Mouse (Mus musculus): ENCODE results near the gene Phf21a. TPM values are rescaled to one million over a fixed set of nuclear protein-coding genes. Genes with fewer than 3 reads are reported as not detected.
A peak's percentile ranks its signal among the peaks of the same experiment; 100 is the strongest.

Gene Phf21a
- 15.6 and 28.4 TPM in 2 replicates for polyA plus RNA-seq (2012; rRNA removed)

- Histone ChIP-seq H3K27me3 (ENCODE audit: control insufficient read depth, insufficient read depth, low read length) (no peaks in the 10 kb centered on the region; the same call in 1 of the 2 replicates), H3K4me1 (ENCODE audit: control insufficient read depth, insufficient read depth, insufficient read length, low read length) (no peaks in the 10 kb centered on the region), H3K36me3 (ENCODE audit: control insufficient read depth, insufficient read depth, low read length) (no peaks in the 10 kb centered on the region), H3K27ac (ENCODE audit: insufficient read depth, low read depth, low read length) (no peak within 1 kb of the TSS), H3K4me3 (ENCODE audit: low read depth, low read length) (no peak within 1 kb of the TSS)
- TF ChIP-seq CTCF (IDR thresholded peaks at IDR 0.05; ENCODE audit: extremely low read depth, insufficient read length, insufficient replicate concordance, low read depth, low read length) = no peak
- WGBS = 68% methylated on average over 2 of the region's 2 CpGs
Observed at GRCm38 (mm10) chr2:92092817-92093216, at the start of gene Phf21a. TSS of gene Phf21a (plus strand) at chr2:92093117.

GRCm38 (mm10) chr2:92043285-92043684 lies 49.6 kb upstream of the Phf21a start:
- no peaks in the 10 kb centered on the region for H3K27me3 ChIP-seq (ENCODE audit: control insufficient read depth, insufficient read depth, low read length)
- no peaks in the 10 kb centered on the region for H3K36me3 ChIP-seq (ENCODE audit: control insufficient read depth, insufficient read depth, low read length)
- TF ChIP-seq POLR2A (IDR thresholded peaks at IDR 0.05; ENCODE audit: low read depth, low read length) (no peak), CTCF (IDR thresholded peaks at IDR 0.05; ENCODE audit: extremely low read depth, insufficient read length, insufficient replicate concordance, low read depth, low read length) (no peak)
- 94% methylated on average over 12 of the region's 12 CpGs for WGBS
- peaks cover 6% of the 10 kb centered on the region; the same call in 1 of the 2 replicates for H3K4me1 ChIP-seq (ENCODE audit: control insufficient read depth, insufficient read depth, insufficient read length, low read length)
- H3K4me3 ChIP-seq (ENCODE audit: low read depth, low read length) = no peak overlapping the region
- H3K27ac ChIP-seq (ENCODE audit: insufficient read depth, low read depth, low read length) = no peak overlapping the region

- 11% methylated on average over 4 of the region's 4 CpGs for WGBS
- Histone ChIP-seq H3K4me3 (ENCODE audit: low read depth, low read length) (no peak overlapping the region), H3K27ac (ENCODE audit: insufficient read depth, low read depth, low read length) (no peak overlapping the region), H3K36me3 (ENCODE audit: control insufficient read depth, insufficient read depth, low read length) (no peaks in the 10 kb centered on the region), H3K27me3 (ENCODE audit: control insufficient read depth, insufficient read depth, low read length) (no peaks in the 10 kb centered on the region), H3K4me1 (ENCODE audit: control insufficient read depth, insufficient read depth, insufficient read length, low read length) (peaks cover 6% of the 10 kb centered on the region; the same call in 1 of the 2 replicates)
- no peak for TF ChIP-seq CTCF (IDR thresholded peaks at IDR 0.05; ENCODE audit: extremely low read depth, insufficient read length, insufficient replicate concordance, low read depth, low read length)
- TF ChIP-seq POLR2A (IDR thresholded peaks at IDR 0.05; ENCODE audit: low read depth, low read length) = no peak
Observed at GRCm38 (mm10) chr2:92047601-92048000, 45.3 kb upstream of the Phf21a start.

- no peak overlapping the region for H3K4me3 ChIP-seq (ENCODE audit: low read depth, low read length)
- H3K27me3 ChIP-seq (ENCODE audit: control insufficient read depth, insufficient read depth, low read length) = no peaks in the 10 kb centered on the region
- TF ChIP-seq POLR2A (IDR thresholded peaks at IDR 0.05; ENCODE audit: low read depth, low read length) = no peak
- TF ChIP-seq CTCF (IDR thresholded peaks at IDR 0.05; ENCODE audit: extremely low read depth, insufficient read length, insufficient replicate concordance, low read depth, low read length) = no peak
- WGBS = 45% methylated on average over 9 of the region's 9 CpGs
- H3K36me3 ChIP-seq (ENCODE audit: control insufficient read depth, insufficient read depth, low read length) = no peaks in the 10 kb centered on the region
- H3K4me1 ChIP-seq (ENCODE audit: control insufficient read depth, insufficient read depth, insufficient read length, low read length) = peaks cover 6% of the 10 kb centered on the region; the same call in 1 of the 2 replicates
- no peak overlapping the region for H3K27ac ChIP-seq (ENCODE audit: insufficient read depth, low read depth, low read length)
Observed at GRCm38 (mm10) chr2:92048034-92048690, 44.8 kb upstream of the Phf21a start.

GRCm38 (mm10) chr2:92052188-92052587 lies 40.7 kb upstream of the Phf21a start:
- Histone ChIP-seq H3K4me3 (ENCODE audit: low read depth, low read length) (no peak overlapping the region), H3K36me3 (ENCODE audit: control insufficient read depth, insufficient read depth, low read length) (no peaks in the 10 kb centered on the region), H3K27me3 (ENCODE audit: control insufficient read depth, insufficient read depth, low read length) (0 out of 2 replicates have a peak, but pooled peaks cover 4% of the 10 kb centered on the region), H3K27ac (ENCODE audit: insufficient read depth, low read depth, low read length) (no peak overlapping the region), H3K4me1 (ENCODE audit: control insufficient read depth, insufficient read depth, insufficient read length, low read length) (peaks cover 11% of the 10 kb centered on the region; the same call in 1 of the 2 replicates)
- 77% methylated on average over 8 of the region's 8 CpGs for WGBS
- no peak for TF ChIP-seq CTCF (IDR thresholded peaks at IDR 0.05; ENCODE audit: extremely low read depth, insufficient read length, insufficient replicate concordance, low read depth, low read length)
- no peak for TF ChIP-seq POLR2A (IDR thresholded peaks at IDR 0.05; ENCODE audit: low read depth, low read length)

GRCm38 (mm10) chr2:92052754-92053153 lies 40.2 kb upstream of the Phf21a start:
- 79% methylated on average over 2 of the region's 2 CpGs for WGBS
- H3K27ac ChIP-seq (ENCODE audit: insufficient read depth, low read depth, low read length) = no peak overlapping the region
- 0 out of 2 replicates have a peak, but pooled peaks cover 4% of the 10 kb centered on the region for H3K27me3 ChIP-seq (ENCODE audit: control insufficient read depth, insufficient read depth, low read length)
- TF ChIP-seq POLR2A (IDR thresholded peaks at IDR 0.05; ENCODE audit: low read depth, low read length) (no peak), CTCF (IDR thresholded peaks at IDR 0.05; ENCODE audit: extremely low read depth, insufficient read length, insufficient replicate concordance, low read depth, low read length) (no peak)
- H3K4me1 ChIP-seq (ENCODE audit: control insufficient read depth, insufficient read depth, insufficient read length, low read length) = peaks cover 7% of the 10 kb centered on the region; the same call in 1 of the 2 replicates
- H3K4me3 ChIP-seq (ENCODE audit: low read depth, low read length) = no peak overlapping the region
- no peaks in the 10 kb centered on the region for H3K36me3 ChIP-seq (ENCODE audit: control insufficient read depth, insufficient read depth, low read length)

- Histone ChIP-seq H3K27ac (ENCODE audit: insufficient read depth, low read depth, low read length) (peak overlapping the region; percentile 29), H3K36me3 (ENCODE audit: control insufficient read depth, insufficient read depth, low read length) (no peaks in the 10 kb centered on the region), H3K4me3 (ENCODE audit: low read depth, low read length) (peak overlapping the region; percentile 54), H3K4me1 (ENCODE audit: control insufficient read depth, insufficient read depth, insufficient read length, low read length) (peaks cover 14% of the 10 kb centered on the region), H3K27me3 (ENCODE audit: control insufficient read depth, insufficient read depth, low read length) (peaks cover 14% of the 10 kb centered on the region; the same call in 1 of the 2 replicates)
- 6% methylated on average over 38 of the region's 38 CpGs for WGBS
- TF ChIP-seq POLR2A (IDR thresholded peaks at IDR 0.05; ENCODE audit: low read depth, low read length) (no peak; the same call in 1 of the 2 replicates), CTCF (IDR thresholded peaks at IDR 0.05; ENCODE audit: extremely low read depth, insufficient read length, insufficient replicate concordance, low read depth, low read length) (no peak)
Observed at GRCm38 (mm10) chr2:92055101-92055813, 37.7 kb upstream of the Phf21a start.

Data from small intestine, adult 2 months (tissue).